Mouse (Mus musculus): ENCODE measurements at regions not wholly inside any gene's neighbourhood (a gene's known extent, or its start where the extent isn't known, plus 50 kb on each side); places are given as distances from the start of the nearest gene placed in this dataset.
"Not testable (repeated sequence)": the region's sequence is repeated elsewhere in the genome, so short reads cannot be mapped to it uniquely, and the experiment has no call there.

GRCm38 (mm10) chr13:89375526-89376474 lies 163.8 kb upstream of the Hapln1 start:
- DNase-seq = no peak

DNA sequence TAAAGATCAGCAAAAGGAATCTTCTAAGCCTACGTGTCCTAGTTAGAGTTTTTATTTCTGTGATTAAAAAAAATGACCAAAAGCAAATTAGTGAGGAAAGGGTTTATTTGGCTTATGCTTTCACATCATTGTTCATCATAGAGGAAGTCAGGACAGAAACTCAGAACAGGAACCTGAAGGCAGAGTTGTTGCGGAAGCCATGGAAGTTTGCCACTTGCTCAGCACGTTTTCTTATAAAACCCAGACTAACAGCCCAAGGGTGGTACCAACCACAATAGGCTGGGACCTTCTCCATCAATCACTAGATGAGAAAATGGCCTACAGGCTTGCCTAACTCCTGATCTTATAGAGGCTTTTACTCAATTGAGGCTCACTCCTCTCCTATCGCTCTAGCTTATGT lies 161.2 kb upstream of the Hapln1 start:
- DNase-seq = no peak

DNA sequence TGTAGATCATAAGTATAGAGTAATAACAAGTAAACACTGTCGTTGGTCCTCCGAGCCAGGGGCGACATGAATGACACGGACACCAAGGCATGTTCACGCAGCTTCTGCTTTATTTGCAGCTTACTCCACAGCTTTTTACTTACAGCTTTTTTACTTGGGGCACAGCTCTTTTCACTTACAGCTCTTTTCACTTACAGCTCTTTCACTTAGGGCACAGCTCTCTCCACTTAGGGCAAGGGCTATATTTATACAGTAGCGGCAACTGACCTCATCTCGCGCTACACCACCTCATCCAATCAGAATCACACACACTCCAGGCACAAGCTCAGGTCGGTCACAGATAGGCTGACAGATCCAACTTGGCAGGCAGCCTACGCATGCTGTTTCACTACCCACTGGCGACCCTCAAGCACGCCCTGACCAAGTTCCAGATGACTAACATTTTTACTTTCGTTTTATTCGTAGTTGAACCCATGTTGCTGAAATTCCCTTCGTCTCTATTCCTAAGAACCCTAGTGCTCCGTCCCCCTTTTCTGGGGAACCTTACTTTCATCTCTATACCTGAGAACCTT lies 155.9 kb upstream of the Hapln1 start:
- DNase-seq = not testable (repeated sequence)

GRCm38 (mm10) chr13:89384598-89385145 lies 154.9 kb upstream of the Hapln1 start:
- peak; percentile 1 for DNase-seq

DNA sequence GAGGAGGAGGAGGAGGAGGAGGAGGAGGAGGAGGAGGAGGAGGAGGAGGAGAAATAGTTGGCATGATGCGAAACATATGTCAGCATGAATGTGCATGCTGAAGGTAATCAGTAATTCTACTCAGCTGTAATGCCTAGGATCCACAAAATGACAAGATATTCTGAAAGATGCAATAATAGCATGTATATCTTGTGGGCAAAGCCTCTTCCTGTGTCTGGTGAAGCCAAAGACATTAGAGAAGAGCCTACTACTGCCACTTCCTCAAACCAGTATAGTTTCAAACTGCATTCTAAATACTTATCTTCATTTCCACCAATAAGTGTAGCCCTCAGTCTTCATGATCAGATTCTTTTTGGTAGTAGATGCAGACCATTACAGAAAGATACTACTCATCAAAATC lies 152.2 kb upstream of the Hapln1 start:
- no peak for DNase-seq

- no peak for DNase-seq
Measured at GRCm38 (mm10) chr13:89389149-89389548, 150.4 kb upstream of the Hapln1 start.

- DNase-seq = no peak
Measured at GRCm38 (mm10) chr13:89394717-89395344, 144.8 kb upstream of the Hapln1 start.

DNA sequence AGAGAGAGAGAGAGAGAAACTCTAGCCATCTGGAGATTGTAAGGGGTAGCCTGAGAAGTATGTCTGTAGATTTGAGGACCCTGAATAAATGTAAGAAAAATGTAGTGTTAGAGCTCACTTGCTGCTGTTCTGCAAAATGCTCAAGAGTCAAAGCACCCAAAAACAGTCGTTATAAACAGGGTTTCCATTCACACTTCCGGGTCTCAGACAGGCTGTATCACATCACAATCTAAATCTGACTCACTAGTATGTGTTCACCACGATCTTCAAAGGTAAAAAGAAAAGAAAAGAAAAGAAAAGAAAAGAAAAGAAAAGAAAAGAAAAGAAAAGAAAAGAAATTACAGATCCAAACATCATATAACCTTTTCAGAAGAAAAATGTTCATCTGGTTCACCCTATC lies 143.7 kb upstream of the Hapln1 start:
- DNase-seq = no peak

DNA sequence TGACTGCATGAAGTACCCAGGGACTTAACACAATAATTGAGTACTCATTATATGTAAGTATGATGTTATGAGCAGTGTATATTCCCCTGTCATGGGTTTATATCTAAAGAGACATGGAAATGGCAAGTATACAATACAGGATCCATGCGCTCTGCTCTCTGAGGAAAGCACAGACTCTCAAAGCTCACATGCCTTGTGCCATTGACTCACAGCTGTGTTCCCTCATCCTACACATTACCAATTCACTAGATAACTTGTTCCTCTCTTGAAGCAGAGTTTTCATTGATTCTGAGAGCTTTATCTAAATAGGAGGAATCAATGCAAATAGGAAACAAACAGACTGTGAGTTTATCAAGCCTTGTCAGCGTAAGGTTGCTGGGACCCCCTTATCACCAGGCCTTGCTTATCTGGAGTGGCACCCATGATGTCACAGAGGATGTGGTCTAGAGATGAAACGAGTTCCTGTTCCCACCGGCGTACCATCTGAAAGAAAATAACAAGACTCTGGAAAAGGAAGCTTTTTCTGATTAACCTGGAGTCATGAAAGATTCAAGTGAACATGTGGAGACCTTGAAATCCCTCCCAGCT lies 138.4 kb upstream of the Hapln1 start:
- no peak for DNase-seq

DNA sequence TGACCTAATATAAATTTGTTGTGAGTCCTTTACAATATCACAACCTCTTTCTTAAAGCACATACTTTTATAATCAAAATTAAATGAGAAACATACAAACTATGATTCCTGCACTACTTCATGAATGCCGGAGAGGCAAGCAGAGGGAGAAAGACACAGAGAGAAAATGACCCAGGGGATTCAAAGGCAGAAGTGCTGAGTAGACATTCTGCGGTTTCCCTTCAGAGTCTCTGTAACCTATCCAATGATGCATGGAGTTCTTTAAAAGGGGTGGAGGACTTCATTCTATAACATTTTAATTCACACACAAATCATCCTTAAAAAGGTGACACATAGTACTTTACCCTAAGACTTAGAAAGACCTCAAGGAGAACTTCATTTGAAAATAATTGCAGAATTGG lies 129.1 kb upstream of the Hapln1 start:
- DNase-seq = no peak

GRCm38 (mm10) chr13:89412768-89413487 lies 126.7 kb upstream of the Hapln1 start:
- DNase-seq = no peak

GRCm38 (mm10) chr13:89418804-89419203 lies 120.8 kb upstream of the Hapln1 start:
- DNase-seq = no peak

- DNase-seq = no peak
Measured at GRCm38 (mm10) chr13:89421833-89422232, 117.8 kb upstream of the Hapln1 start.

DNA sequence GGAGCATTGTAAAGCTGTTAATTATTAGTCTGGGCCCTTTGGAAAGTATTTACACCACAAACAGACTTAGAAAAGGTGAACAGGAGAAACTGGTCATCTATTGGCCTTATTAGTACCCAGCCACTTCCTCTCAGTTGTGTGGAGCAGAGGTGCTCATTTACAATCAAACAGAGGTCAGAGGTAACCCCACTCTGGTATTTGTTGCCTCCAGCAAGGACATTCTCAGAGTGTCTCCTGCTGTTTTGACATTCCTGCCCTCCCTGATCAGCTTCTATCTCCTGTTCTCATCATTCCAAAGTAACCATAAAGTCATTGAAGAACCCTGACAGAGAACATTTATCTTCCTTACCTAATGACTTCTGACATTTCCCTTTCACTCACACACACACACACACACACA lies 116.1 kb upstream of the Hapln1 start:
- DNase-seq = no peak

DNA sequence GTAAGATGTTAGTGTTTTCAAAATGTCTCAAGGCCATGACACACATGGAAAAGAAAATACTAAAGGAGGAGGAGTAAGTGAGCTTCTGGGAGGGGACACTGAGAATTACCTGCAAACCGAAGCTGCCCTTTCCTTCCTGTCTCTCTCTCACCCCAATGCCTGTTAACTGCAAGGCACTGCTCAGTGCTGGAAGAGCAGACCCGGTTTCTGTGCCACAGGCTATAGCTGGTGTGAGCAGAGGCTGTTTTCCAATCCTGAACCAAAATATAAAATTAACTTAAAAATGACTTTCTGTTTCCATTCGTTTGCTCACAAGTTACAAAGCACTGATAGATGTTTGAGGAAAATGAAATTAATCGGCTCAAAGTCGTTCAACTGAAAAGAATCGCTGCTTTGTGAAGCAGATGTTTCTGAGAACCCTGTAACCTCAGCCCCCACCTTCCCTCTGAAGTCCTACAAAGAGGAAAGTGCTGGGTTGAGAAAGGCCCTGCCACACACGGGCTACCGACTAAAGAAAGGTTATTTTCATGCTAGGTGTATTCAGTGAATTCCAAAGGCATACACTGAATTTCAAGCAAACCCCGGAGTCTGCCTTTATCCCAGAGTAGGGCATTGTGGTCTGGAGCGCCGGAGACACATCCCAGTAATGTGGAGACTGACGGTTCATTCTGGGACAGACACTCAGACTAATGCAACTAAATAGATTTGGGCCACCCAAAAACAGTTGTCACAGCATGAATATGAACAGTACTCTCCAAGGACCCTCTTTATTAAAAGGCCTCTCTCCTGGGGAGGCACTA lies 111.1 kb upstream of the Hapln1 start:
- DNase-seq = no peak

DNA sequence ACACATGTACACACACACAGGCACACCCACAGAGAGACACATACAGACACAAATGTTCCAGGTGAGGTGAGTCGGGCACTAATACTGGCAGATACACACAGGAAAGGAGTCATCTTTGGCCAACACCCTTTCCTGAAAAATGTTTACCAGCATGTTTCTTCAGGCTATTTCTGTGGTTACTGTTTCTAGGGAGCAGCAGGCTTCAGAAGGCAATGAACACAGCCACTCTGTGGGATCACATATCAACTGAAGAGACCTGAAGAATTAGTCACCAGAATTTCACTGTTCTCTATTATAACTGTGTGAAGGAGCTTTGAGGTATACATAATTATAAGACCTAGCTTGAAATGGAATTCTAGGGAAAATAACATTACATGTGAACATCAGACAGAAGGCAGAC lies 94.7 kb upstream of the Hapln1 start:
- DNase-seq = no peak

DNA sequence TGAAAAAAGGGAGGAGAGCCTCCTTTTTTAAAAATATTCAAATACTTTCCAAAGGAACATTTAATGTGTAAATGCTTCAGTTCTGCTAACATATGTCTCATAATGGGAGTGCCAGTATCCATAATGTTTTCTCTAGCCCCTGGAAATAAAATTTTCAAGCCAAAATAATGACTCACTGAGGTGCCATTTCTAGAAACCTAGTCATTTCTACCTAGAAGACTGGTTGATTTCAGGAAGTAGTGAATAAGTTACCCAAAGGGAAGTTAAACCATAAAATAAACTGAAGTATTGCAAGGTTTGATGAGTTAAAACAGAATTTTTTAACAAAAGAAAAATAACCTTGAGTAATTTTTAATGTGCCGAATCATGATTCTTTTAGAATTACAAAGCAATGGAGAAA lies 85.8 kb upstream of the Hapln1 start:
- DNase-seq = no peak

GRCm38 (mm10) chr13:89454249-89455018 lies 85.2 kb upstream of the Hapln1 start:
- no peak for DNase-seq

GRCm38 (mm10) chr13:89463746-89464145 lies 75.8 kb upstream of the Hapln1 start:
- DNase-seq = no peak
